Mouse (Mus musculus): ENCODE data around the gene Hmga2.
A peak's percentile ranks its signal among the peaks of the same experiment; 100 is the strongest.

Hmga2 gene

GRCm38 (mm10) chr10:120475601-120476515 is at the start of gene Hmga2:
Gene Hmga2, minus strand, starts transcription at chr10:120476469.
- peak; percentile 10 to 24 for DNase-seq (ENCODE audit: low spot score in 2 of 2)

- DNase-seq (ENCODE audit: low spot score in 2 of 2) = no peak
Observed at GRCm38 (mm10) chr10:120522959-120523358, 46.7 kb upstream of the Hmga2 start.

- no peak for DNase-seq (ENCODE audit: low spot score in 2 of 2)
Observed at GRCm38 (mm10) chr10:120521912-120522575, 45.8 kb upstream of the Hmga2 start.

- DNase-seq (ENCODE audit: low spot score in 2 of 2) = no peak
Observed at GRCm38 (mm10) chr10:120516311-120516710, 40.0 kb upstream of the Hmga2 start.

GRCm38 (mm10) chr10:120513721-120514120 is 37.5 kb upstream of the Hmga2 start:
- DNase-seq (ENCODE audit: low spot score in 2 of 2) = no peak

- DNase-seq (ENCODE audit: low spot score in 2 of 2) = no peak
Observed at GRCm38 (mm10) chr10:120512946-120513345, 36.7 kb upstream of the Hmga2 start.

GRCm38 (mm10) chr10:120512121-120512520 is 35.9 kb upstream of the Hmga2 start:
- no peak for DNase-seq (ENCODE audit: low spot score in 2 of 2)

- DNase-seq (ENCODE audit: low spot score in 2 of 2) = no peak
Observed at GRCm38 (mm10) chr10:120503959-120504358, 27.7 kb upstream of the Hmga2 start.

GRCm38 (mm10) chr10:120500794-120501193 is 24.5 kb upstream of the Hmga2 start:
- DNase-seq (ENCODE audit: low spot score in 2 of 2) = no peak

- DNase-seq (ENCODE audit: low spot score in 2 of 2) = no peak
Observed at GRCm38 (mm10) chr10:120498086-120498485, 21.8 kb upstream of the Hmga2 start.

- no peak for DNase-seq (ENCODE audit: low spot score in 2 of 2)
Observed at GRCm38 (mm10) chr10:120494653-120495052, 18.4 kb upstream of the Hmga2 start.

- DNase-seq (ENCODE audit: low spot score in 2 of 2) = no peak
Observed at GRCm38 (mm10) chr10:120491477-120491876, 15.2 kb upstream of the Hmga2 start.

- no peak for DNase-seq (ENCODE audit: low spot score in 2 of 2)
Observed at GRCm38 (mm10) chr10:120489611-120490010, 13.3 kb upstream of the Hmga2 start.

GRCm38 (mm10) chr10:120488526-120488925 is 12.3 kb upstream of the Hmga2 start:
- DNase-seq (ENCODE audit: low spot score in 2 of 2) = no peak

GRCm38 (mm10) chr10:120487881-120488280 is 11.6 kb upstream of the Hmga2 start:
- DNase-seq (ENCODE audit: low spot score in 2 of 2) = no peak

- no peak for DNase-seq (ENCODE audit: low spot score in 2 of 2)
Observed at GRCm38 (mm10) chr10:120485461-120485860, 9.2 kb upstream of the Hmga2 start.

- no peak for DNase-seq (ENCODE audit: low spot score in 2 of 2)
Observed at GRCm38 (mm10) chr10:120484144-120484543, 7.9 kb upstream of the Hmga2 start.

- DNase-seq (ENCODE audit: low spot score in 2 of 2) = no peak
Observed at GRCm38 (mm10) chr10:120478164-120478563, 1.9 kb upstream of the Hmga2 start.

- DNase-seq (ENCODE audit: low spot score in 2 of 2) = no peak
Observed at GRCm38 (mm10) chr10:120477501-120477900, 1.2 kb upstream of the Hmga2 start.

GRCm38 (mm10) chr10:120476516-120477336 is 457 bp upstream of the Hmga2 start:
- DNase-seq (ENCODE audit: low spot score in 2 of 2) = peak in 1 of 2 experiments; percentile 23

- DNase-seq (ENCODE audit: low spot score in 2 of 2) = peak; percentile 7 to 18
Observed at GRCm38 (mm10) chr10:120475041-120475541, 1.2 kb downstream of the Hmga2 start.

GRCm38 (mm10) chr10:120474301-120474700 is 2.0 kb downstream of the Hmga2 start:
- DNase-seq (ENCODE audit: low spot score in 2 of 2) = no peak
